Mouse (Mus musculus) liver, embryonic 14.5 days (tissue): ENCODE data around the gene Smyd5.

Source experiments
- CTCF ChIP-seq: IDR thresholded peaks from 2 replicates; pipeline ENCODE4 v1.5.1; 2016; ENCODE audit warnings: antibody characterized with exemption, low read depth, control low read depth
- EP300 ChIP-seq: IDR thresholded peaks from 2 replicates; pipeline ENCODE4 v1.6.1; 2016; ENCODE audit warnings: antibody characterized with exemption, low read depth

DNA sequence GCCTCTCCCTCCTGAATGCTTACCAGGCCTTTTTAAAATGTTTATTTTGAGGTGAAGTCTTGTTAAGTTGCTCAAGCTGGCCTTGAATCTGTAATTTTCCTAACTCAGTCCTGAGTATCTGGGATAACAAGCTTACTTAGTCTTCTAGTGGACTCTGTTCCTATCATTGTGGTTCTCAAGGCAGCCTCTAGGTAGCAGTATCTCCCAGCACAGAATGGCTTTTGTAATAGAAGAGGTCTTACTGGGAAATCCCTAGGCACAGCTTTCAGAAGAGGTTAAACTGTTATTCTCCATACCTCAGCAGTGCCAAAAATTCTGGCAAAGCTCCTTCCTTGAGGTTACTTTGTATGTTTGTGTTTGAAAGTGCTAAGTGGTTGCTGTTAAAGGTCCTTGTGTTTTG lies 33.6 kb downstream of the Smyd5 start:
- TF ChIP-seq CTCF (peak; percentile 9; the same call in 1 of the 2 replicates), EP300 (no peak)
